Mouse (Mus musculus) myocyte (in vitro differentiated cells): ENCODE data around the gene Erbb2. TPM values are rescaled to one million over a fixed set of nuclear protein-coding genes. Genes with fewer than 3 reads are reported as not detected.

Source experiments
- H3K27me3 ChIP-seq: one replicate; pipeline ENCODE4 v1.6.1; 2011; ENCODE audit not compliant: control insufficient read depth, insufficient read depth, insufficient read length
- H3K36me3 ChIP-seq: one replicate; pipeline ENCODE4 v1.6.1; 2011; ENCODE audit not compliant: control insufficient read depth, insufficient read depth
- H3K4me2 ChIP-seq: one replicate; pipeline ENCODE4 v1.6.1; 2011; ENCODE audit warnings: low read depth, control low read depth
- H3K4me3 ChIP-seq: one replicate; pipeline ENCODE4 v1.5.1; 2011; ENCODE audit warnings: mild to moderate bottlenecking, control low read depth, moderate library complexity
- H3K79me2 ChIP-seq: one replicate; pipeline ENCODE4 v1.6.1; 2011; ENCODE audit not compliant: control insufficient read depth, insufficient read depth
- H3ac ChIP-seq: one replicate; pipeline ENCODE4 v1.6.1; 2011; ENCODE audit not compliant: control insufficient read depth, insufficient read length
- CEBPB ChIP-seq: IDR thresholded peaks from 2 replicates; pipeline ENCODE4 v1.6.1; 2011; ENCODE audit warnings: mild to moderate bottlenecking, moderate library complexity; ENCODE audit not compliant: poor library complexity, insufficient read depth, severe bottlenecking
- E2F4 ChIP-seq: IDR thresholded peaks from one replicate; pipeline ENCODE4 v1.6.1; 2011; ENCODE audit warnings: mild to moderate bottlenecking, control low read depth, moderate library complexity; ENCODE audit not compliant: insufficient read depth
- MAX ChIP-seq: IDR thresholded peaks from one replicate; pipeline ENCODE4 v1.6.1; 2011; ENCODE audit warnings: low read depth, mild to moderate bottlenecking, control low read depth
- MYOD1 ChIP-seq, 3 experiments: IDR thresholded peaks; one replicate each; pipeline ENCODE4 v1.6.1; 2011; ENCODE audit warnings: control low read depth in 2 of 3, low read depth in 2 of 3, mild to moderate bottlenecking in 2 of 3, moderate library complexity in 1 of 3; ENCODE audit not compliant: insufficient read length in 2 of 3, control insufficient read depth in 1 of 3
- MYOG ChIP-seq, 3 experiments: IDR thresholded peaks; one replicate each; pipeline ENCODE4 v1.6.1; 2011; ENCODE audit warnings: control low read depth in 2 of 3, low read depth in 2 of 3, mild to moderate bottlenecking in 2 of 3; ENCODE audit not compliant: insufficient read length in 2 of 3, control insufficient read depth in 1 of 3, insufficient read depth in 1 of 3
- POLR2A ChIP-seq: IDR thresholded peaks from one replicate; pipeline ENCODE4 v1.6.1; 2011; ENCODE audit warnings: low read depth, mild to moderate bottlenecking, control low read depth, moderate library complexity; ENCODE audit not compliant: insufficient read length
- POLR2AphosphoS2 ChIP-seq: IDR thresholded peaks from one replicate; pipeline ENCODE4 v1.6.1; 2011; ENCODE audit warnings: low read depth, control low read depth; ENCODE audit not compliant: insufficient read length
- REST ChIP-seq: IDR thresholded peaks from one replicate; pipeline ENCODE4 v1.6.1; 2011; ENCODE audit warnings: mild to moderate bottlenecking, control low read depth, moderate library complexity; ENCODE audit not compliant: insufficient read depth, insufficient read length
- SRF ChIP-seq: IDR thresholded peaks from one replicate; pipeline ENCODE4 v1.6.1; 2011; ENCODE audit warnings: low read depth; ENCODE audit not compliant: control insufficient read depth, insufficient read length
- TCF12 ChIP-seq: IDR thresholded peaks from one replicate; pipeline ENCODE4 v1.6.1; 2011; ENCODE audit warnings: mild to moderate bottlenecking, control low read depth; ENCODE audit not compliant: poor library complexity, insufficient read depth, severe bottlenecking
- TCF3 ChIP-seq: IDR thresholded peaks from one replicate; pipeline ENCODE4 v1.6.1; 2011; ENCODE audit warnings: low read depth, control low read depth; ENCODE audit not compliant: insufficient read length
- USF1 ChIP-seq: IDR thresholded peaks from one replicate; pipeline ENCODE4 v1.6.1; 2011; ENCODE audit warnings: low read depth, mild to moderate bottlenecking, control low read depth, moderate library complexity
- polyA plus RNA-seq: library from polyadenylated mRNA; unstranded; fragments of >200 nt; fragmentation: generic; extraction: Trizol; gene quantifications from one replicate; pipeline ENCODE4 v1.2.1, GENCODE M21; 2012; ENCODE audit warnings: missing spikeins

The Erbb2 gene
- polyA plus RNA-seq, 1 experiment = 33.5 TPM

- H3K36me3 ChIP-seq = no peaks in the 10 kb centered on the region
- H3K4me2 ChIP-seq = no peak overlapping the region
- H3K79me2 ChIP-seq = no peaks in the 10 kb centered on the region
- H3K27me3 ChIP-seq = peaks cover 71% of the 10 kb centered on the region
- H3K4me3 ChIP-seq = no peak overlapping the region
- H3ac ChIP-seq = no peak overlapping the region
- TF ChIP-seq MAX (no peak), SRF (no peak), E2F4 (no peak), USF1 (no peak), REST (no peak), TCF3 (no peak), CEBPB (no peak), MYOD1 (IDR thresholded peaks at IDR 0.05; ENCODE audit: control insufficient read depth in 1 of 3, insufficient read length in 2 of 3, low read depth in 2 of 3) (no peak), MYOG (IDR thresholded peaks at IDR 0.05; ENCODE audit: control insufficient read depth in 1 of 3, insufficient read depth in 1 of 3, insufficient read length in 2 of 3, low read depth in 2 of 3) (no peak), TCF12 (no peak), POLR2A (no peak), POLR2AphosphoS2 (no peak)
These were observed 67.7 kb downstream of the Erbb2 start for GRCm38 (mm10) chr11:98479940-98480497.

GRCm38 (mm10) chr11:98481231-98481630 is 69.0 kb downstream of the Erbb2 start:
- Histone ChIP-seq H3K4me2 (no peak overlapping the region), H3K4me3 (no peak overlapping the region), H3ac (no peak overlapping the region), H3K27me3 (peaks cover 80% of the 10 kb centered on the region), H3K36me3 (no peaks in the 10 kb centered on the region), H3K79me2 (no peaks in the 10 kb centered on the region)
- TF ChIP-seq CEBPB (no peak), MYOD1 (IDR thresholded peaks at IDR 0.05; ENCODE audit: control insufficient read depth in 1 of 3, insufficient read length in 2 of 3, low read depth in 2 of 3) (no peak)

GRCm38 (mm10) chr11:98482067-98482466 is 69.8 kb downstream of the Erbb2 start:
- Histone ChIP-seq H3K4me3 (no peak overlapping the region), H3ac (no peak overlapping the region), H3K36me3 (no peaks in the 10 kb centered on the region), H3K79me2 (no peaks in the 10 kb centered on the region), H3K4me2 (no peak overlapping the region), H3K27me3 (peaks cover 78% of the 10 kb centered on the region)
- TF ChIP-seq MAX (no peak), CEBPB (no peak), TCF3 (no peak), POLR2AphosphoS2 (no peak), USF1 (no peak), MYOD1 (IDR thresholded peaks at IDR 0.05; ENCODE audit: control insufficient read depth in 1 of 3, insufficient read length in 2 of 3, low read depth in 2 of 3) (no peak), POLR2A (no peak), SRF (no peak)

- Histone ChIP-seq H3K27me3 (peaks cover 81% of the 10 kb centered on the region), H3K36me3 (no peaks in the 10 kb centered on the region)
These were observed 73.5 kb downstream of the Erbb2 start for GRCm38 (mm10) chr11:98485749-98486148.

More at GRCm38 (mm10) chr11:98485749-98486148, 73.5 kb downstream of the Erbb2 start:
- TF ChIP-seq SRF = no peak
- no peak for TF ChIP-seq POLR2AphosphoS2
- no peak for TF ChIP-seq POLR2A
- TF ChIP-seq CEBPB = no peak
- TF ChIP-seq TCF3 = no peak
- no peak for TF ChIP-seq MYOD1 (IDR thresholded peaks at IDR 0.05; ENCODE audit: control insufficient read depth in 1 of 3, insufficient read length in 2 of 3, low read depth in 2 of 3)
- no peak for TF ChIP-seq REST
- no peak for TF ChIP-seq MAX
- TF ChIP-seq USF1 = no peak
- no peak overlapping the region for H3K4me3 ChIP-seq
- H3K4me2 ChIP-seq = no peak overlapping the region
- H3K79me2 ChIP-seq = no peaks in the 10 kb centered on the region
- H3ac ChIP-seq = no peak overlapping the region

Other genes with a start within 250 kb of the Erbb2 start
- gene Med1, start 219.2 kb upstream of the Erbb2 start, polyA plus RNA-seq = 15.9 TPM
- 7.3 TPM for gene Cdk12, start 209.4 kb upstream of the Erbb2 start, polyA plus RNA-seq
- not detected for gene Neurod2, start 82.8 kb upstream of the Erbb2 start, polyA plus RNA-seq
- gene Ppp1r1b, start 64.1 kb upstream of the Erbb2 start, polyA plus RNA-seq = not detected
- gene Stard3, start 54.1 kb upstream of the Erbb2 start, polyA plus RNA-seq = 25.8 TPM
- 131 TPM for gene Tcap, start 28.7 kb upstream of the Erbb2 start, polyA plus RNA-seq
- gene Pnmt, start 26.0 kb upstream of the Erbb2 start, polyA plus RNA-seq = 2.2 TPM
- gene Pgap3, start 12.0 kb upstream of the Erbb2 start, polyA plus RNA-seq = 8.7 TPM
- 112 TPM for gene Mien1, start 26.5 kb downstream of the Erbb2 start, polyA plus RNA-seq
- not detected for gene Grb7, start 33.9 kb downstream of the Erbb2 start, polyA plus RNA-seq
- gene Ikzf3, start 133.6 kb downstream of the Erbb2 start, polyA plus RNA-seq = not detected
- not detected for gene Zpbp2, start 138.6 kb downstream of the Erbb2 start, polyA plus RNA-seq
- gene Ormdl3, start 174.9 kb downstream of the Erbb2 start, polyA plus RNA-seq = 43.5 TPM
- gene Lrrc3c, start 185.8 kb downstream of the Erbb2 start, polyA plus RNA-seq = not detected
- gene Gm12355, start 213.2 kb downstream of the Erbb2 start, polyA plus RNA-seq = 0.44 TPM
- not detected for gene Gsdma3, start 213.9 kb downstream of the Erbb2 start, polyA plus RNA-seq
- gene Gsdma2, start 234.3 kb downstream of the Erbb2 start, polyA plus RNA-seq = not detected